In genomic region chr13:56698391-56698790, GRCm38 (mm10) we compare ENCODE assay signal across 9 mouse cellular contexts. TPM values are rescaled to one million over a fixed set of nuclear protein-coding genes. Genes with fewer than 3 reads are reported as not detected.
DNase-seq lines count a peak whose midpoint lies in the region; ATAC-seq lines count a peak whose summit lies in the region.
"Had no signal": no experiment of that assay in that cellular context is flagged by ENCODE, and none has a peak within 500 bp of the region (broad histone marks: within the 10 kb centered on the region; RNA-seq: fewer than 3 reads in every experiment).

No protein-coding gene starts in this region.

- H3K9ac ChIP-seq in hindbrain, embryonic 12.5 days = no peak overlapping the region

- H3K4me3 ChIP-seq in hindbrain, embryonic 12.5 days = no peak overlapping the region

- no peaks in the 10 kb centered on the region for H3K36me3 ChIP-seq in hindbrain, embryonic 12.5 days

- peak; percentile 75 for DNase-seq in layer of hippocampus, adult 11-12 months (ENCODE audit: low spot score)
- DNase-seq in layer of hippocampus, adult 9-10 months (ENCODE audit: low spot score) = no peak
- peak; percentile 65 for DNase-seq in embryo, embryonic 10.5 days (ENCODE audit: low spot score)
- peak; percentile 71 to 95 for DNase-seq in left cerebral cortex, postnatal 25 days (ENCODE audit: low spot score in 2 of 2)
- DNase-seq in right cerebral cortex, adult 2 months (ENCODE audit: low spot score in 2 of 2) = peak; percentile 76 to 79
- no peak for DNase-seq in adrenal gland, postnatal 25 days

- intact Hi-C loops in left cerebral cortex, postnatal 25 days (cut with DNase I) = loop anchor here (1.0 kb wide), 1 partner anchor 92 kb away; no protein-coding TSS in a partner anchor

- WGBS in hindbrain, embryonic 12.5 days = 19% methylated on average over 9 of the region's 9 CpGs

- H3K27ac ChIP-seq in hindbrain, embryonic 12.5 days = peak overlapping the region; percentile 53

- H3K27me3 ChIP-seq in hindbrain, embryonic 12.5 days = no peaks in the 10 kb centered on the region
- H3K27me3 ChIP-seq: Patski had no signal

- no peaks in the 10 kb centered on the region for H3K9me3 ChIP-seq in hindbrain, embryonic 12.5 days (replicated peaks)

- H3K4me1 ChIP-seq in hindbrain, embryonic 12.5 days = peaks cover 26% of the 10 kb centered on the region

- peak overlapping the region; percentile 17 for H3K4me2 ChIP-seq in hindbrain, embryonic 12.5 days (replicated peaks)

- no peak for ATAC-seq in hindbrain, embryonic 12.5 days (ENCODE audit: low FRiP score)
- ATAC-seq in inflammation-experienced regulatory T-cells, adult 6 months = no peak
- ATAC-seq: Patski had no signal

RNA-seq across cellular contexts. Expression of gene Smad5, which starts 4.4 kb away (rescaled TPM):
- 38.8 and 41.4 TPM in 2 replicates for polyA plus RNA-seq in hindbrain, embryonic 12.5 days (2016; fragmentation: Nextera tagmentation; extraction: Ambion mirVana)
- 10 to 100 TPM; 20.2 to 20.3 TPM for total RNA-seq in left cerebral cortex, postnatal 25 days (2021)
- total RNA-seq in adrenal gland, postnatal 25 days (2021) = 55.5 and 75.5 TPM in 2 replicates
- 10 to 100 TPM in 2 of 3 experiments, 1 to 10 TPM in 1; 7.3 to 10.6 (median 10.5) TPM for polyA plus RNA-seq in inflammation-experienced regulatory T-cells, adult 6 months (2017; shearing (Covaris generic))

RNA-seq across cellular contexts. Expression of gene Gm45623, which starts 55.2 kb away (rescaled TPM):
- polyA plus RNA-seq in hindbrain, embryonic 12.5 days (2016; fragmentation: Nextera tagmentation; extraction: Ambion mirVana) = 0.21 TPM in 1 of 2 replicates, not detected in the other
- total RNA-seq in left cerebral cortex, postnatal 25 days (2021) = 10 to 100 TPM; 10.8 to 15.4 TPM
- total RNA-seq in adrenal gland, postnatal 25 days (2021) = not detected in 2 replicates
- not detected for polyA plus RNA-seq in inflammation-experienced regulatory T-cells, adult 6 months (2017; shearing (Covaris generic))
- polyA plus RNA-seq: Patski had no signal

Comparison
In these comparisons a context has a peak if more than half of its experiments do, and no peak if none do; other contexts are left out.
1. DNase-seq: peak in layer of hippocampus, adult 11-12 months (single experiment), embryo, embryonic 10.5 days (single experiment), left cerebral cortex, postnatal 25 days (2 of 2) and right cerebral cortex, adult 2 months (2 of 2); none in layer of hippocampus, adult 9-10 months (single experiment) and adrenal gland, postnatal 25 days (single experiment).
2. RNA of gene Gm45623, which starts 55.2 kb away (total RNA-seq): 10.8 to 15.4 TPM in left cerebral cortex, postnatal 25 days; not detected in adrenal gland, postnatal 25 days; every median in the first group is over 10 times any median in the second.